Mouse (Mus musculus) brain, embryonic 14.5 days (tissue): ENCODE results near the gene Slc22a4.

Source experiments
- CTCF ChIP-seq: fragments of 200-500 bp; IDR thresholded peaks from 2 replicates; pipeline ENCODE4 v1.5.1; 2012; ENCODE audit warnings: inconsistent platforms, mild to moderate bottlenecking, moderate library complexity, borderline replicate concordance; ENCODE audit not compliant: insufficient read depth, insufficient read length; ENCODE audit errors: extremely low read depth
- POLR2A ChIP-seq: fragments of 200-500 bp; IDR thresholded peaks from 2 replicates; pipeline ENCODE4 v1.6.1; 2012; ENCODE audit warnings: mild to moderate bottlenecking, inconsistent platforms, borderline replicate concordance; ENCODE audit not compliant: poor library complexity, insufficient read depth, insufficient read length, severe bottlenecking; ENCODE audit errors: extremely low read depth

DNA sequence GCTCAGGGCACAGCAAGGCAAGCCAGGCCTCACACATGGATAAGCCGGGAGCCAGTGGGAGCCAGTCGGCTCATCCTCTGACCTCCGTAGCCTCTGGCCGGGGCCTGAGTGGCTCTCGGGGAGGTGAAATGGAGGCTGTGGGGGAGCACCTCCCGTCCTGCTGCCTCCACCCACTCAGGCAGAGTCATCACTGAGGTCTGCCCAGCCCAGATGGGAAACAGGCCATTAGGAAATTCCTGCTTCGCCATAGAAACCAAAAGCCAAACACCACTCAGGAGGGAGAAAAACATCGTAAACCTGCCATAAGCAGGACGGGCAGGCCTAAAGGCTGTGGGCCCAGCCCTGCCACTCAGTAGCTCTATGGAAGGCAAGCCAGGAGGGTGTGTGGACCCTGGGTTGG, 32.4 kb upstream of the Slc22a4 start:
- no peak for TF ChIP-seq CTCF
- TF ChIP-seq POLR2A = no peak
